Mouse (Mus musculus) heart, adult 2 months (tissue): Measurements from ENCODE around the gene Rfwd3. TPM values are rescaled to one million over a fixed set of nuclear protein-coding genes. Genes with fewer than 3 reads are reported as not detected.
"Not testable (repeated sequence)": the region's sequence is repeated elsewhere in the genome, so short reads cannot be mapped to it uniquely, and the experiment has no call there.

Experiments
- DNase-seq, 2 experiments: peaks; one replicate each; pipeline ENCODE4 v3.0.0; 2021
- H3K27ac ChIP-seq: fragments of 200-600 bp; 2 replicates; pipeline ENCODE4 v1.8.1; 2022
- H3K27me3 ChIP-seq: fragments of 200-500 bp; 2 replicates; pipeline ENCODE4 v1.6.1; 2012; ENCODE audit warnings: mild to moderate bottlenecking, low read length, inconsistent platforms, mixed read lengths; ENCODE audit not compliant: control insufficient read depth, insufficient read depth
- H3K36me3 ChIP-seq: fragments of 200-500 bp; 2 replicates; pipeline ENCODE4 v1.6.1; 2012; ENCODE audit warnings: low read length, inconsistent platforms; ENCODE audit not compliant: control insufficient read depth, insufficient read depth
- H3K4me1 ChIP-seq: fragments of 200-500 bp; 2 replicates; pipeline ENCODE4 v1.6.1; 2011; ENCODE audit warnings: low read length; ENCODE audit not compliant: control insufficient read depth, insufficient read depth
- H3K4me3 ChIP-seq: fragments of 200-600 bp; 2 replicates; pipeline ENCODE4 v1.8.1; 2022
- H3K79me2 ChIP-seq: fragments of 200-500 bp; replicated peaks from 2 replicates; pipeline ENCODE4 v1.6.1; 2012; ENCODE audit warnings: mild to moderate bottlenecking, inconsistent platforms, low read length, moderate library complexity, mixed read lengths; ENCODE audit not compliant: control insufficient read depth, insufficient read depth
- H3K9ac ChIP-seq: fragments of 200-500 bp; 2 replicates; pipeline ENCODE4 v1.6.1; 2012; ENCODE audit warnings: low read depth, mild to moderate bottlenecking, control low read depth, inconsistent platforms, low read length, mixed read lengths
- CTCF ChIP-seq: fragments of 200-600 bp; IDR thresholded peaks from 2 replicates; pipeline ENCODE4 v1.8.1; 2022; ENCODE audit warnings: antibody characterized with exemption, mild to moderate bottlenecking, moderate library complexity
- EP300 ChIP-seq: fragments of 200-500 bp; IDR thresholded peaks from 2 replicates; pipeline ENCODE4 v1.6.1; 2011; ENCODE audit warnings: low read depth, low read length, control low read depth; ENCODE audit not compliant: insufficient read depth
- POLR2A ChIP-seq: fragments of 200-500 bp; IDR thresholded peaks from 2 replicates; pipeline ENCODE4 v1.6.1; 2011; ENCODE audit warnings: mild to moderate bottlenecking, low read depth, low read length, control low read depth; ENCODE audit not compliant: insufficient read depth
- WGBS: fragments of 180-500 bp; shearing (Covaris S2); methylation state at CpG from one replicate; pipeline ENCODE4 v1.1.7; 2018; 5-methylcytosine and 5-hydroxymethylcytosine counted together
- intact Hi-C: fragments of 180-260 bp; cut with DNase I; formaldehyde crosslinking; loops from one replicate; pipeline ENCODE4 v1.15.1; 2025
- polyA plus RNA-seq: library from polyadenylated mRNA; depleted of rRNA; stranded (reverse); fragments of >200 nt; gene quantifications from 2 replicates; pipeline ENCODE4 v1.2.3, GENCODE M21; 2012
- total RNA-seq, 2 experiments: library from RNA; stranded (reverse); gene quantifications; 2 replicates each; pipeline ENCODE4 v1.2.3; 2021

Gene Rfwd3
- total and polyA plus RNA-seq, 3 experiments = 9.4 to 19.0 (median 14.2) TPM

DNA sequence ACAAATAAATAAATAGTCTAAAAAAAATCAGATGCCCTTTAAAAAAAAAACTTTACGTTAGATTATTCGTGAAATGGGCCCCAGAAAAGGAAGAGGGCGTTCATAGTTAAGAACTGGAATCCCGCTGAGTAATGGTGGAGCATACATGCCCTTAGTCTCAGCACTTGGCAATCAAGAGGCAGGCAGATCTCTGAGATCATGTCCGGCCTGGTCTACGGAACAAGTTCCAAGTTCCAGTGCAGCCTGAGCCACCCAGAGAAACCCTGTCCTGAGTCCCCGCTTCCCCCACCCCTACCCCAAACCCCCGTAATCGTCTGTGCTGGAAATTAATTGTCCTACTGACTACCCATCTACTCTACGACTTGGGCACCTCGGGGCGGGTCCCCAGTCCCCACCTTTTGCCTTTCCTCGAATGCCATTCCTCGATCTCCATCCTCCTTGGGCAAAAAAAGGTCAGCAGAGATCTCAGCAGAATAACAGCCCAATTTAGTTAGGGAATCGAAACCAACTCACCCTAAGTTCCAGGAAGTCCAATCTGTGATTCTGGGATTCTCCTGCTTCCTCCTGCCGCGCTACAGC lies 37.4 kb upstream of the Rfwd3 start:
- Histone ChIP-seq H3K79me2 (no peaks in the 10 kb centered on the region; the same call in 1 of the 2 replicates), H3K4me3 (peak overlapping the region; percentile 76), H3K27me3 (no peaks in the 10 kb centered on the region), H3K4me1 (0 out of 2 replicates have a peak, but pooled peaks cover 2% of the 10 kb centered on the region), H3K27ac (peak overlapping the region; percentile 82), H3K9ac (peak overlapping the region; percentile 58), H3K36me3 (no peaks in the 10 kb centered on the region)
- TF ChIP-seq EP300 = 0 out of 2 replicates have a peak, but pooled peaks have one; percentile 5
- TF ChIP-seq POLR2A = no peak
- intact Hi-C loops = no loop called here
- peak; percentile 37 to 40 for DNase-seq
- WGBS = 12% methylated on average over 17 of the region's 17 CpGs

DNA sequence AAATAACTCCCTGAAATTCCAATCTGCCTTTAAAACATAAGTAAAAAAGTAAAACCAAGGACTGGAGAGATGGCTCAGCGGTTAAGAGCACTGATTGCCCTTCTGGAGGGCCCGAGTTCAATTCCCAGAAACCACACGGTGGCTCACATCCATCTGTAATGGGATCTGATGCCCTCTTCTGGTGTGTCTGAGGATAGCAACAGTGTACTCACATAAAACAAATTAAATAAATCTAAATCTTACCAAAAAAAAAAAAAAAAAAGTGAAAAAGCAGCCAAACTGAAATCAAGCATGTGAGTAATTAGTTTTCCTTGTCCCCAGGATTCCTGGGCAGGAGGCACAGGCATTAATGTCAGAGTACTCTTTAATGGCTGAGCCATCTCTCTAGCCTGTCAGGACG lies 36.7 kb upstream of the Rfwd3 start:
- 0 out of 2 replicates have a peak, but pooled peaks cover 2% of the 10 kb centered on the region for H3K4me1 ChIP-seq
- H3K79me2 ChIP-seq = no peaks in the 10 kb centered on the region; the same call in 1 of the 2 replicates
- H3K9ac ChIP-seq = no peak overlapping the region
- no peaks in the 10 kb centered on the region for H3K36me3 ChIP-seq
- H3K27ac ChIP-seq = peak overlapping the region; percentile 82
- no peaks in the 10 kb centered on the region for H3K27me3 ChIP-seq
- 80% methylated on average over 4 of the region's 4 CpGs for WGBS
- no peak for DNase-seq
- intact Hi-C loops = no loop called here
- H3K4me3 ChIP-seq = peak overlapping the region; percentile 76
- TF ChIP-seq EP300 = no peak
- no peak for TF ChIP-seq POLR2A
- TF ChIP-seq CTCF = peak; percentile 38

DNA sequence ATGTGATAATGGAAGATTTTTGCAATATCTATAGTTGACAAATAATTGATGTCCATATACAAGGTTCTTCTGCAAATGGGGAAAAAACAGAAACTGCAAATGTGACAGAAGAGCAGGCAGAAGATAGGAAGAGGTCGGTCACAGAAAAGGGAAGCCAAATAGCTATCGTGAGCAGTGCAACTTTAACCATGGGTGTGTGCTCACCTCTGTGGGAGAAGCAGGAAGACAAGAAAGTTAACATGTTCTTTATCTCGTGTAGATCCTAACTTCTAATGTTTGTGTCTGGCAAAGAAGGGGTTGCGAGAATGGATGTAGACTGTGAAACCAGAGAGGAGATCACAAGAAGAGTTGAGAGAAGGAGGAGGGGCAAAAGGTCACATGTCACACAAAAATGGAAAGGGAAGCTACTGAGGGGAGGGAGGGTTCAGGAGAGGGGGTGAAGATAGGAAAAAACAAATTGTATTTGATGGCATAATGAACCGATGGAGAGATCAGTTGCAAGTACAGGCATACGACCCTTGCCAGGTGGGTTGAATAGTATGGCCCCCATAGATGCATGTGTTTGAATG lies 25.3 kb upstream of the Rfwd3 start:
- no peak for DNase-seq
- no peaks in the 10 kb centered on the region for H3K4me1 ChIP-seq
- WGBS = 82% methylated on average over 6 of the region's 6 CpGs
- H3K9ac ChIP-seq = no peak overlapping the region
- no peaks in the 10 kb centered on the region for H3K27me3 ChIP-seq
- intact Hi-C loops = no loop called here
- H3K36me3 ChIP-seq = no peaks in the 10 kb centered on the region
- no peak overlapping the region for H3K27ac ChIP-seq
- no peak overlapping the region for H3K4me3 ChIP-seq
- no peak for TF ChIP-seq CTCF
- no peak for TF ChIP-seq POLR2A
- no peak for TF ChIP-seq EP300
- H3K79me2 ChIP-seq = no peaks in the 10 kb centered on the region

DNA sequence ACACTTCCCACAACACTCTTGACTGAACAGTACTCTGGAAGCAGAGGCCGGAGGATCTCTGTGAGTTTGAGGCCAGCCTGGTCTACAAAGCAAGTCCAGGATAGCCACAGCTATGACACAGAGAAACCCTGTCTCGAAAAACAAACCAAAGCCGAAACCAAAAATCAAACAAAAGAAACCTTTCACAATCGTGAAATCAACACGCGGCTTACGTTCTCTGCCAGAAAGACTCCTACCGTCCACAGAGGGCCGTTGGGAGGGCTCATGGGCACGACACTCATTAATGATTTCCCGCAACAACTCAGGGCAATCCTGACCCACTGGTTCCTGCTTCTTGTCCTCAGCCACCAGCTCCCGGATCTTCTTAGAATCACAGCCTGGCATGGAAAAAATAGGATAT lies 14.7 kb upstream of the Rfwd3 start:
- 87% methylated on average over 12 of the region's 12 CpGs for WGBS
- Histone ChIP-seq H3K27ac (no peak overlapping the region), H3K79me2 (no peaks in the 10 kb centered on the region), H3K4me3 (no peak overlapping the region), H3K36me3 (no peaks in the 10 kb centered on the region), H3K4me1 (no peaks in the 10 kb centered on the region), H3K27me3 (no peaks in the 10 kb centered on the region), H3K9ac (no peak overlapping the region)
- no peak for DNase-seq
- TF ChIP-seq EP300 (no peak), CTCF (no peak), POLR2A (no peak)
- intact Hi-C loops = no loop called here

DNA sequence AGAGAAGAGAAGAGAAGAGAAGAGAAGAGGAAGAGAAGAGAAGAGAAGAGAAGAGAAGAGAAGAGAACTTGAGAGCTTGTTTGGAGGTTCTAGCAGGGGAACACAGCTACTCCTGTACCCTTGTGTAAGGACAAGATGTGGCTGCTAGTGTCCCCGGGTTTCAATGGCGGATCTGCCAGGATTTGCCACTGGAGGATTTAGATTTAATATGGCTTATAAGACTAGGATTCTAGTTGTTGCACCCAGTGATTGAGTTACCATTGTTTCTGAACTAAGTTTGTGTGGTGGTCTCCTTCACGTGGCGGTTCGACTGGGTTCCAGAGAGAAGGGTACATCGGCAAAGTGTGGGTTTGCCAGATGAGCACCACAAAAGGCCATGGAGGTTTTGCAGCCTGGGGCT lies 13.9 kb upstream of the Rfwd3 start:
- H3K4me1 ChIP-seq, H3K27ac ChIP-seq, DNase-seq, H3K4me3 ChIP-seq, H3K27me3 ChIP-seq, H3K9ac ChIP-seq, intact Hi-C loops, H3K79me2 ChIP-seq, H3K36me3 ChIP-seq: not testable (repeated sequence)
- 93% methylated on average over 6 of the region's 6 CpGs for WGBS

DNA sequence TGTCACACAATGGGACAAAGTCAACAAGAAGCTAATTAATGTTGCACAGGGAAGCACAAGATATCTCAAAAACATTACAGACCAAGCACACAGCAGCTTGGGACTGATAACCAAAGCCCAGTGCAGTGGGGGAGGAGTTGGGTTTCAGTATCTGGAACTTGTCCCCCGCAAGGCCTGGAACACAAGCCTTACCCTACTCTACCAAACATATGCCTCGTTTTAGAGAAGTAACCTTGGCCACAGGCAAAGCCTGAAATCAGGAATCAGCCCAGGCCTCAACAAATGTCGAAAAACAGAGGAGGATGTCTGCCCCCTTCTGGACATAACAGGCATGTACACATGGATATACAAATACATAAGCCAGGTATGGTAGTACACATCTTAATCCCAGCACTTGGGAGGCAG lies 12.7 kb upstream of the Rfwd3 start:
- H3K79me2 ChIP-seq = no peaks in the 10 kb centered on the region
- WGBS = 66% methylated on average over 3 of the region's 3 CpGs
- no peaks in the 10 kb centered on the region for H3K36me3 ChIP-seq
- DNase-seq = no peak
- H3K27ac ChIP-seq = no peak overlapping the region
- H3K4me1 ChIP-seq = no peaks in the 10 kb centered on the region
- H3K27me3 ChIP-seq = no peaks in the 10 kb centered on the region
- no peak overlapping the region for H3K4me3 ChIP-seq
- intact Hi-C loops = no loop called here
- H3K9ac ChIP-seq = no peak overlapping the region
- TF ChIP-seq POLR2A (no peak), EP300 (no peak), CTCF (peak; percentile 66)

DNA sequence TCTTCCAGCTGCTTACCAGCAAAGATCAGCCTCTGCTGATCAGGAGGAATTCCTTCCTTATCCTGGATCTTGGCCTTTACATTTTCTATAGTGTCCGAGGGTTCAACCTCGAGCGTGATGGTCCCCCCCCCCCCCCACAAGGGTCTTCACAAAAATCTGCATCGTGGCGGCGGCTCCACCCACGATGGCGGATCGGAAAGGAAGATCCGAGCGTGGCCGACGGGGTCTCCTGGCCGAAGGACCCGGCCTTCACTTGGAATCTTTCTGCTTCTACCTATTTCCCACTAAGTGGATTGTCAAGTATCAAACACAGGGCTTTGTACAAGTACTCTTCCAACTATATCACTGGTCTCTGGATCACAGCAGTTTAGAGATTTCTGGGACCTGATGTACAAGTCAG lies 10.0 kb upstream of the Rfwd3 start:
- H3K9ac ChIP-seq, H3K36me3 ChIP-seq, DNase-seq, H3K79me2 ChIP-seq, intact Hi-C loops, H3K27ac ChIP-seq, H3K27me3 ChIP-seq, H3K4me3 ChIP-seq, H3K4me1 ChIP-seq: not testable (repeated sequence)
- 90% methylated on average over 15 of the region's 15 CpGs for WGBS
